Mouse (Mus musculus) CH12.LX (cell line): ENCODE data around the gene Sva. TPM values are rescaled to one million over a fixed set of nuclear protein-coding genes. Genes with fewer than 3 reads are reported as not detected.

Experiments used
- DNase-seq: peaks from one replicate; pipeline ENCODE4 v3.0.0-alpha.2; 2013; ENCODE audit errors: extremely low read depth
- H3K27ac ChIP-seq: 2 replicates; pipeline ENCODE4 v1.5.1; 2012; ENCODE audit warnings: low read depth, mild to moderate bottlenecking, control low read depth, moderate library complexity; ENCODE audit not compliant: insufficient read depth
- H3K27me3 ChIP-seq: replicated peaks from 2 replicates; pipeline ENCODE3; 2012; ENCODE audit warnings: inconsistent platforms
- H3K36me3 ChIP-seq, 2 experiments: replicated peaks in 1 of 2; 2 replicates each; pipeline versions ENCODE3 to v1.6.1; 2012; ENCODE audit warnings: inconsistent platforms in 1 of 2, low read length in 1 of 2, mild to moderate bottlenecking in 1 of 2, mixed read lengths in 1 of 2, moderate library complexity in 1 of 2; ENCODE audit not compliant: control insufficient read depth in 1 of 2, insufficient read depth in 1 of 2
- H3K4me1 ChIP-seq, 2 experiments: 2 replicates each; pipeline ENCODE4 v1.6.1; 2012; ENCODE audit warnings: inconsistent platforms in 1 of 2, moderate library complexity in 1 of 2; ENCODE audit not compliant: insufficient read depth in 2 of 2, control insufficient read depth in 1 of 2
- H3K4me2 ChIP-seq: 2 replicates; pipeline ENCODE4 v1.6.1; 2012; ENCODE audit warnings: low read depth, mild to moderate bottlenecking, control low read depth; ENCODE audit not compliant: poor library complexity, insufficient read depth, severe bottlenecking
- H3K4me3 ChIP-seq, 3 experiments: fragments of 150-350 bp in 1 of 3; sonication (generic) in 1 of 3; replicated peaks in 1 of 3; 2 replicates each; pipeline versions ENCODE3 to v1.5.1; 2011 to 2012; ENCODE audit warnings: low read depth in 2 of 3, low read length in 2 of 3, mild to moderate bottlenecking in 2 of 3, moderate library complexity in 2 of 3, control low read depth in 1 of 3, improper control_type of control experiment in 1 of 3, inconsistent platforms in 1 of 3, mixed read lengths in 1 of 3; ENCODE audit not compliant: poor library complexity in 1 of 3
- H3K79me2 ChIP-seq: replicated peaks from 2 replicates; pipeline ENCODE4 v1.6.1; 2012; ENCODE audit warnings: mild to moderate bottlenecking, moderate library complexity; ENCODE audit not compliant: control insufficient read depth, poor library complexity, insufficient read depth, severe bottlenecking; ENCODE audit errors: extremely low read depth
- H3K9ac ChIP-seq: 2 replicates; pipeline ENCODE4 v1.6.1; 2012; ENCODE audit warnings: low read depth, mild to moderate bottlenecking, control low read depth, moderate library complexity; ENCODE audit not compliant: insufficient read depth
- H3K9me3 ChIP-seq: replicated peaks from 2 replicates; pipeline ENCODE3; 2012; ENCODE audit warnings: low read length, inconsistent platforms, mixed read lengths
- CHD2 ChIP-seq: IDR thresholded peaks from 2 replicates; pipeline ENCODE4 v1.6.1; 2011; ENCODE audit warnings: low read length, improper control_type of control experiment
- JUN ChIP-seq: IDR thresholded peaks from 2 replicates; pipeline ENCODE4 v1.6.1; 2011; ENCODE audit warnings: low read depth, mild to moderate bottlenecking, low read length, improper control_type of control experiment, moderate library complexity; ENCODE audit not compliant: insufficient read depth
- MAX ChIP-seq: IDR thresholded peaks from 2 replicates; pipeline ENCODE4 v1.6.1; 2011; ENCODE audit warnings: low read length, improper control_type of control experiment
- NELFE ChIP-seq: IDR thresholded peaks from 2 replicates; pipeline ENCODE4 v1.6.1; 2011; ENCODE audit warnings: low read depth, low read length, improper control_type of control experiment
- SIN3A ChIP-seq: IDR thresholded peaks from 2 replicates; pipeline ENCODE4 v1.6.1; 2012; ENCODE audit warnings: low read length, improper control_type of control experiment, inconsistent platforms
- ZC3H11A ChIP-seq: IDR thresholded peaks from 2 replicates; pipeline ENCODE4 v1.6.1; 2012; ENCODE audit warnings: low read depth, mild to moderate bottlenecking, inconsistent platforms, low read length, improper control_type of control experiment
- ZNF384 ChIP-seq: IDR thresholded peaks from 2 replicates; pipeline ENCODE4 v1.6.1; 2012; ENCODE audit warnings: low read depth, low read length, improper control_type of control experiment, inconsistent platforms
- dilution Hi-C: fragments of 300-500 bp; cut with MboI; formaldehyde crosslinking; loops from 2 replicates; pipeline ENCODE4 v1.14.3; 2020; ENCODE audit warnings: low sequenced_read_pairs; ENCODE audit not compliant: extremely low pct_unique_long_range_greater_than_20kb, extremely low pct_ligation_motif_present
- in situ Hi-C: fragments of 300-500 bp; cut with MboI; formaldehyde crosslinking; loops from 3 replicates; pipeline ENCODE4 v1.14.3; 2019; ENCODE audit warnings: low sequenced_read_pairs, low pct_ligation_motif_present, low pct_unique_long_range_greater_than_20kb, mixed read lengths
- polyA plus RNA-seq: library from polyadenylated mRNA; unstranded; fragments of >175 nt; gene quantifications from 2 replicates; pipeline ENCODE4 v1.2.1, GENCODE M21; 2012; ENCODE audit warnings: low read depth; ENCODE audit not compliant: insufficient read length
- total RNA-seq, 2 experiments: library from RNA; depleted of rRNA; stranded (reverse); fragments of 300-350 nt in 1 of 2; fragments of >200 nt in 1 of 2; gene quantifications; 2 replicates each; pipeline ENCODE4 v1.2.3; 2012 to 2014

The Sva gene
- not detected in 2 replicates for total RNA-seq (2012; rRNA removed)
- total RNA-seq (2014; rRNA removed), result not detected in 2 replicates
- not detected in 2 replicates for polyA plus RNA-seq

DNA sequence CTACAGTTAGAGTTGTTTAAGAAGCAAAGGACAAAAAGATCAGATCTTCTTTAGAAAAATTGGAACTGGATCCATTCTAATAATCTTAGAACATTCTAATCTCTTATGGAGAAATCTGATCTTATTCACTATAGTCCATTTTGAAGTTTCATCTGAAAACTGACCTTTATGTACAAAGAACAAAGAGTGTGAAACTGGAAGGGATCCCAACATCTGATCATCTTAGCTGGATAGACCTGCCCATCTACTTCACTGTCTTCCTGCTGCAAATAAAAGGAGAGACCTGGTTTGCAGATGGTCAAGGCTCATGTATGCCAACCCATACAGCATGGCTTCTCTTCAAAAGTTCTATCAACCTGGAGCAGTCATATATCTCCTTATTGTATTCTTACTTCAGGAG lies at the start of gene Sva:
Gene Sva, plus strand, starts transcription at position 301 of the 400 bp plus-strand sequence.
- in situ Hi-C loops, result no loop called here
- no peaks in the 10 kb centered on the region for H3K9me3 ChIP-seq
- dilution Hi-C loops, result no loop called here
- no peak within 1 kb of the TSS for H3K27ac ChIP-seq
- H3K27me3 ChIP-seq, result no peaks in the 10 kb centered on the region
- no peak within 1 kb of the TSS for H3K9ac ChIP-seq
- DNase-seq, result no peak
- H3K79me2 ChIP-seq, result no peaks in the 10 kb centered on the region
- no peak within 1 kb of the TSS for H3K4me2 ChIP-seq
- TF ChIP-seq NELFE, result no peak
- no peak for TF ChIP-seq SIN3A
- TF ChIP-seq ZC3H11A, result no peak
- TF ChIP-seq ZNF384, result no peak
- no peak for TF ChIP-seq MAX
- TF ChIP-seq CHD2, result no peak
- no peak for TF ChIP-seq JUN
- H3K36me3 ChIP-seq, result no peaks in the 10 kb centered on the region
- H3K4me1 ChIP-seq, result no peaks in the 10 kb centered on the region
- H3K4me3 ChIP-seq, result no peak within 1 kb of the TSS

Other genes with a start within 250 kb of the Sva start
- not detected in 2 replicates for gene Pip, start 190.9 kb upstream of the Sva start, total RNA-seq (2012; rRNA removed)
- not detected in 2 replicates for gene Pip, start 190.9 kb upstream of the Sva start, total RNA-seq (2014; rRNA removed)
- gene Pip, start 190.9 kb upstream of the Sva start, polyA plus RNA-seq, result not detected in 2 replicates
- not detected in 2 replicates for gene Sval2, start 185.4 kb upstream of the Sva start, total RNA-seq (2012; rRNA removed)
- gene Sval2, start 185.4 kb upstream of the Sva start, total RNA-seq (2014; rRNA removed), result not detected in 2 replicates
- not detected in 2 replicates for gene Sval2, start 185.4 kb upstream of the Sva start, polyA plus RNA-seq
- not detected in 2 replicates for gene Sval1, start 86.8 kb upstream of the Sva start, total RNA-seq (2012; rRNA removed)
- not detected in 2 replicates for gene Sval1, start 86.8 kb upstream of the Sva start, total RNA-seq (2014; rRNA removed)
- not detected in 2 replicates for gene Sval1, start 86.8 kb upstream of the Sva start, polyA plus RNA-seq
- gene Sval3, start 70.3 kb upstream of the Sva start, total RNA-seq (2012; rRNA removed), result not detected in 2 replicates
- gene Sval3, start 70.3 kb upstream of the Sva start, total RNA-seq (2014; rRNA removed), result not detected in 2 replicates
- not detected in 2 replicates for gene Sval3, start 70.3 kb upstream of the Sva start, polyA plus RNA-seq
- gene Tas2r139, start 102.5 kb downstream of the Sva start, total RNA-seq (2012; rRNA removed), result not detected in 2 replicates
- not detected in 2 replicates for gene Tas2r139, start 102.5 kb downstream of the Sva start, total RNA-seq (2014; rRNA removed)
- not detected in 2 replicates for gene Tas2r139, start 102.5 kb downstream of the Sva start, polyA plus RNA-seq
- not detected in 2 replicates for gene Tas2r144, start 176.9 kb downstream of the Sva start, total RNA-seq (2012; rRNA removed)
- not detected in 2 replicates for gene Tas2r144, start 176.9 kb downstream of the Sva start, total RNA-seq (2014; rRNA removed)
- gene Tas2r144, start 176.9 kb downstream of the Sva start, polyA plus RNA-seq, result not detected in 2 replicates
- 0.71 and 0.85 TPM in 2 replicates for gene Gstk1, start 207.5 kb downstream of the Sva start, total RNA-seq (2012; rRNA removed)
- 0.55 and 1.0 TPM in 2 replicates for gene Gstk1, start 207.5 kb downstream of the Sva start, total RNA-seq (2014; rRNA removed)
- gene Gstk1, start 207.5 kb downstream of the Sva start, polyA plus RNA-seq, result 0.44 and 0.59 TPM in 2 replicates
- not detected in 2 replicates for gene Tmem139, start 223.6 kb downstream of the Sva start, total RNA-seq (2012; rRNA removed)
- gene Tmem139, start 223.6 kb downstream of the Sva start, total RNA-seq (2014; rRNA removed), result not detected in 2 replicates
- gene Tmem139, start 223.6 kb downstream of the Sva start, polyA plus RNA-seq, result 0.20 TPM in 1 of 2 replicates, not detected in the other
- 22.6 and 24.7 TPM in 2 replicates for gene Casp2, start 226.6 kb downstream of the Sva start, total RNA-seq (2012; rRNA removed)
- gene Casp2, start 226.6 kb downstream of the Sva start, total RNA-seq (2014; rRNA removed), result 42.8 and 47.8 TPM in 2 replicates
- 29.0 and 31.6 TPM in 2 replicates for gene Casp2, start 226.6 kb downstream of the Sva start, polyA plus RNA-seq
- gene Clcn1, start 248.3 kb downstream of the Sva start, total RNA-seq (2012; rRNA removed), result 0.04 TPM in 2 replicates
- gene Clcn1, start 248.3 kb downstream of the Sva start, total RNA-seq (2014; rRNA removed), result 0.08 and 0.18 TPM in 2 replicates
- 0.26 and 0.50 TPM in 2 replicates for gene Clcn1, start 248.3 kb downstream of the Sva start, polyA plus RNA-seq